ENCODE assay signal across 20 mouse cellular contexts in the genomic region with DNA sequence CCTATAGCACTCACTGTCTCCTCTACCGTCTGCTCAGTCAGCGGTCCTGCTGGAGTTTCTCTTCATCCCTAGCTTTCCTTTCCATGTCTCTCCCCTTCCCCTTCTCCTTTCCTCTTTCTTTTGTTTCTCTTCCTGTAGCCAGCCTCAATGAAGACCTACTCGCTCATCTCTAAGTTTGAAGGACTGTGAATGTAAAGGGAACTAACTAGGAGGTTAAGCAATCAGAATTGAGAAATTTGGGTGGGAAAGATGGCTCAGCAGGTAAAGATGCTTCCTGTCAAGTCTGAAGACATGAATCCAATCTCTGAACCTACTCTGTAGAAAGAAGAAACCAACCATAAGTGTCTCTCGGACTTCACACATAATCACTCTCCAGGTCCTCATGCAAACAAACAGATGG. TPM values are rescaled to one million over a fixed set of nuclear protein-coding genes. Genes with fewer than 3 reads are reported as not detected.
DNase-seq lines count a peak whose midpoint lies in the region; ATAC-seq and TF ChIP-seq lines count a peak whose summit lies in the region.
"Had no signal": no experiment of that assay in that cellular context is flagged by ENCODE, and none has a peak within 500 bp of the region (broad histone marks: within the 10 kb centered on the region; RNA-seq: fewer than 3 reads in every experiment).

No protein-coding gene starts in this region.

- H3K9ac ChIP-seq in liver, embryonic 12.5 days, result no peak overlapping the region
- H3K9ac ChIP-seq in liver, embryonic 11.5 days (ENCODE audit: low read depth, low read length), result no peak overlapping the region
- H3K9ac ChIP-seq: embryonic facial prominence, embryonic 12.5 days; forebrain, embryonic 13.5 days; forebrain, embryonic 15.5 days; forebrain, postnatal 0 days had no signal

- TF ChIP-seq CTCF in bone marrow, adult 2 months (IDR thresholded peaks at IDR 0.05; ENCODE audit: control insufficient read depth, insufficient read depth, low read length), result no peak

- WGBS in liver, embryonic 12.5 days (ENCODE audit: insufficient replicate concordance), result 81% methylated on average over 4 of the region's 4 CpGs
- WGBS in liver, embryonic 11.5 days, result 84% methylated on average over 4 of the region's 4 CpGs
- WGBS in bone marrow, adult 2 months, result 61% methylated on average over 4 of the region's 4 CpGs

- H3K4me2 ChIP-seq in liver, embryonic 12.5 days, result no peak overlapping the region
- H3K4me2 ChIP-seq in liver, embryonic 11.5 days, result no peak overlapping the region
- H3K4me2 ChIP-seq: embryonic facial prominence, embryonic 12.5 days; forebrain, embryonic 13.5 days; forebrain, embryonic 15.5 days had no signal

- H3K9me3 ChIP-seq in liver, embryonic 12.5 days (replicated peaks), result no peaks in the 10 kb centered on the region
- H3K9me3 ChIP-seq in liver, embryonic 11.5 days (ENCODE audit: control insufficient read depth, low read length), result no peaks in the 10 kb centered on the region
- H3K9me3 ChIP-seq: embryonic facial prominence, embryonic 10.5 days; embryonic facial prominence, embryonic 12.5 days; forebrain, embryonic 13.5 days; forebrain, embryonic 15.5 days had no signal

- no peak for ATAC-seq in liver, embryonic 12.5 days
- no peak for ATAC-seq in liver, embryonic 11.5 days (replicated peaks; ENCODE audit: low FRiP score)
- peak; percentile 73 for ATAC-seq in granulocyte monocyte progenitor cell, adult 5-6 weeks (replicated peaks; ENCODE audit: poor library complexity, severe bottlenecking)
- peak; percentile 66 for ATAC-seq in megakaryocyte, adult 5-6 weeks (ENCODE audit: poor library complexity, severe bottlenecking)
- no peak for ATAC-seq in megakaryocyte progenitor cell, adult 5-6 weeks (replicated peaks; ENCODE audit: poor library complexity)
- ATAC-seq: forebrain, embryonic 13.5 days; forebrain, embryonic 15.5 days; forebrain, postnatal 0 days had no signal

- no peak for TF ChIP-seq POLR2A in bone marrow, adult 2 months (IDR thresholded peaks at IDR 0.05; ENCODE audit: borderline replicate concordance, control insufficient read depth, low read depth, low read length)

- H3K27me3 ChIP-seq in liver, embryonic 12.5 days (replicated peaks), result no peaks in the 10 kb centered on the region
- no peaks in the 10 kb centered on the region for H3K27me3 ChIP-seq in liver, embryonic 11.5 days (replicated peaks; ENCODE audit: control insufficient read depth, insufficient read depth, low read length)
- H3K27me3 ChIP-seq: embryonic facial prominence, embryonic 12.5 days; forebrain, embryonic 13.5 days; forebrain, embryonic 15.5 days had no signal

- H3K4me3 ChIP-seq in liver, embryonic 12.5 days, result no peak overlapping the region
- H3K4me3 ChIP-seq in liver, embryonic 11.5 days (ENCODE audit: low read depth, low read length), result no peak overlapping the region
- no peak overlapping the region for H3K4me3 ChIP-seq in bone marrow, adult 2 months (replicated peaks; ENCODE audit: control insufficient read depth, low read depth, low read length)
- H3K4me3 ChIP-seq: embryonic facial prominence, embryonic 10.5 days; embryonic facial prominence, embryonic 12.5 days; forebrain, embryonic 13.5 days; forebrain, embryonic 15.5 days had no signal

- H3K27ac ChIP-seq in liver, embryonic 12.5 days, result 0 out of 2 replicates have a peak overlapping the region, but pooled peaks have one; percentile 0
- no peak overlapping the region for H3K27ac ChIP-seq in liver, embryonic 11.5 days (ENCODE audit: low read depth, low read length)
- peak overlapping the region; percentile 89 for H3K27ac ChIP-seq in bone marrow, adult 2 months (ENCODE audit: control insufficient read depth, insufficient read depth, low read depth, low read length, poor library complexity)
- H3K27ac ChIP-seq: embryonic facial prominence, embryonic 10.5 days; embryonic facial prominence, embryonic 12.5 days; forebrain, embryonic 13.5 days; forebrain, embryonic 15.5 days had no signal

- DNase-seq in liver, embryonic 11.5 days (ENCODE audit: low spot score), result no peak
- DNase-seq in heart, adult 9 months (ENCODE audit: low spot score in 2 of 2), result no peak
- DNase-seq: adrenal gland, adult 2 months; adrenal gland, postnatal 10 days; adrenal gland, postnatal 25 days; cerebellum, adult 11-12 months; cerebellum, adult 2 months; cerebellum, adult 9-10 months; cerebellum, postnatal 10 days; cerebellum, postnatal 25 days; forebrain, postnatal 0 days had no signal

- peaks cover 89% of the 10 kb centered on the region for H3K36me3 ChIP-seq in liver, embryonic 12.5 days
- H3K36me3 ChIP-seq in liver, embryonic 11.5 days (ENCODE audit: control insufficient read depth, insufficient read depth, low read length), result peaks cover 36% of the 10 kb centered on the region

- peaks cover 30% of the 10 kb centered on the region for H3K4me1 ChIP-seq in liver, embryonic 12.5 days
- peaks cover 17% of the 10 kb centered on the region for H3K4me1 ChIP-seq in liver, embryonic 11.5 days (replicated peaks; ENCODE audit: control insufficient read depth, insufficient read depth, low read length)
- peaks cover 11% of the 10 kb centered on the region for H3K4me1 ChIP-seq in bone marrow, adult 2 months (ENCODE audit: control insufficient read depth, insufficient read depth, low read length)
- H3K4me1 ChIP-seq: embryonic facial prominence, embryonic 10.5 days; embryonic facial prominence, embryonic 12.5 days had no signal

RNA-seq across cellular contexts. Expression of gene Cmtr1, which starts 12.9 kb away (rescaled TPM):
- polyA plus RNA-seq in liver, embryonic 12.5 days (2016; fragmentation: Nextera tagmentation; extraction: Ambion mirVana), result 104 and 106 TPM in 2 replicates
- 126 and 130 TPM in 2 replicates for polyA plus RNA-seq in liver, embryonic 11.5 days (2014; fragmentation: Nextera tagmentation; extraction: Ambion mirVana)
- polyA plus RNA-seq in bone marrow, adult 2 months (2011; ENCODE audit: insufficient read depth, insufficient read length, low replicate concordance, missing spikeins), result 49.8 and 90.6 TPM in 2 replicates
- 33.2 and 69.7 TPM in 2 replicates for total RNA-seq in granulocyte monocyte progenitor cell, adult 5-6 weeks (2014; fragmentation: Nextera tagmentation)
- 144 and 178 TPM in 2 replicates for total RNA-seq in granulocyte monocyte progenitor cell, adult 5-6 weeks (2017)
- total RNA-seq in megakaryocyte, adult 5-6 weeks (2015), result 31.4 and 43.2 TPM in 2 replicates
- 242 and 307 TPM in 2 replicates for total RNA-seq in megakaryocyte, adult 5-6 weeks (2017)
- total RNA-seq in megakaryocyte progenitor cell, adult 5-6 weeks (2015), result 16.5 and 37.1 TPM in 2 replicates
- 136 and 148 TPM in 2 replicates for total RNA-seq in megakaryocyte progenitor cell, adult 5-6 weeks (2017)

RNA-seq across cellular contexts. Expression of gene Ccdc167, which starts 43.5 kb away (rescaled TPM):
- 9.8 and 10.8 TPM in 2 replicates for polyA plus RNA-seq in liver, embryonic 12.5 days (2016; fragmentation: Nextera tagmentation; extraction: Ambion mirVana)
- polyA plus RNA-seq in liver, embryonic 11.5 days (2014; fragmentation: Nextera tagmentation; extraction: Ambion mirVana), result 15.2 and 15.4 TPM in 2 replicates
- polyA plus RNA-seq in bone marrow, adult 2 months (2011; ENCODE audit: insufficient read depth, insufficient read length, low replicate concordance, missing spikeins), result 24.2 and 28.3 TPM in 2 replicates
- 22.8 and 23.7 TPM in 2 replicates for total RNA-seq in granulocyte monocyte progenitor cell, adult 5-6 weeks (2014; fragmentation: Nextera tagmentation)
- 7.8 and 8.9 TPM in 2 replicates for total RNA-seq in granulocyte monocyte progenitor cell, adult 5-6 weeks (2017)
- 14.0 and 17.2 TPM in 2 replicates for total RNA-seq in megakaryocyte, adult 5-6 weeks (2015)
- total RNA-seq in megakaryocyte, adult 5-6 weeks (2017), result 8.9 and 11.5 TPM in 2 replicates
- total RNA-seq in megakaryocyte progenitor cell, adult 5-6 weeks (2015), result 19.1 and 20.1 TPM in 2 replicates
- total RNA-seq in megakaryocyte progenitor cell, adult 5-6 weeks (2017), result 6.3 and 11.3 TPM in 2 replicates

RNA-seq across cellular contexts. Expression of gene Gm28043, which starts 58.6 kb away (rescaled TPM):
- 1.6 and 1.7 TPM in 2 replicates for polyA plus RNA-seq in liver, embryonic 12.5 days (2016; fragmentation: Nextera tagmentation; extraction: Ambion mirVana)
- polyA plus RNA-seq in liver, embryonic 11.5 days (2014; fragmentation: Nextera tagmentation; extraction: Ambion mirVana), result 2.0 and 2.6 TPM in 2 replicates
- 5.5 and 6.4 TPM in 2 replicates for polyA plus RNA-seq in bone marrow, adult 2 months (2011; ENCODE audit: insufficient read depth, insufficient read length, low replicate concordance, missing spikeins)
- 2.7 and 5.4 TPM in 2 replicates for total RNA-seq in granulocyte monocyte progenitor cell, adult 5-6 weeks (2014; fragmentation: Nextera tagmentation)
- total RNA-seq in granulocyte monocyte progenitor cell, adult 5-6 weeks (2017), result 5.2 and 6.1 TPM in 2 replicates
- total RNA-seq in megakaryocyte, adult 5-6 weeks (2015), result 1.7 and 2.1 TPM in 2 replicates
- 9.3 and 11.6 TPM in 2 replicates for total RNA-seq in megakaryocyte, adult 5-6 weeks (2017)
- total RNA-seq in megakaryocyte progenitor cell, adult 5-6 weeks (2015), result 0.68 and 0.94 TPM in 2 replicates
- 5.6 and 7.5 TPM in 2 replicates for total RNA-seq in megakaryocyte progenitor cell, adult 5-6 weeks (2017)

RNA-seq across cellular contexts. Expression of gene Rnf8, which starts 58.7 kb away (rescaled TPM):
- polyA plus RNA-seq in liver, embryonic 12.5 days (2016; fragmentation: Nextera tagmentation; extraction: Ambion mirVana), result 54.3 and 60.4 TPM in 2 replicates
- 76.9 and 77.1 TPM in 2 replicates for polyA plus RNA-seq in liver, embryonic 11.5 days (2014; fragmentation: Nextera tagmentation; extraction: Ambion mirVana)
- 50.5 and 59.1 TPM in 2 replicates for polyA plus RNA-seq in bone marrow, adult 2 months (2011; ENCODE audit: insufficient read depth, insufficient read length, low replicate concordance, missing spikeins)
- total RNA-seq in granulocyte monocyte progenitor cell, adult 5-6 weeks (2014; fragmentation: Nextera tagmentation), result 42.3 and 44.2 TPM in 2 replicates
- total RNA-seq in granulocyte monocyte progenitor cell, adult 5-6 weeks (2017), result 34.7 and 48.5 TPM in 2 replicates
- 17.5 and 24.2 TPM in 2 replicates for total RNA-seq in megakaryocyte, adult 5-6 weeks (2015)
- total RNA-seq in megakaryocyte, adult 5-6 weeks (2017), result 28.1 and 31.8 TPM in 2 replicates
- total RNA-seq in megakaryocyte progenitor cell, adult 5-6 weeks (2015), result 18.1 and 19.9 TPM in 2 replicates
- total RNA-seq in megakaryocyte progenitor cell, adult 5-6 weeks (2017), result 42.2 and 63.5 TPM in 2 replicates

Comparison
In these comparisons a context has a peak if more than half of its experiments do, and no peak if none do; other contexts are left out.
1. ATAC-seq: peak in granulocyte monocyte progenitor cell, adult 5-6 weeks (single experiment) and megakaryocyte, adult 5-6 weeks (single experiment); none in liver, embryonic 12.5 days (single experiment), liver, embryonic 11.5 days (single experiment) and megakaryocyte progenitor cell, adult 5-6 weeks (single experiment).